ENCODE assay signal across 9 mouse cellular contexts in the genomic region with DNA sequence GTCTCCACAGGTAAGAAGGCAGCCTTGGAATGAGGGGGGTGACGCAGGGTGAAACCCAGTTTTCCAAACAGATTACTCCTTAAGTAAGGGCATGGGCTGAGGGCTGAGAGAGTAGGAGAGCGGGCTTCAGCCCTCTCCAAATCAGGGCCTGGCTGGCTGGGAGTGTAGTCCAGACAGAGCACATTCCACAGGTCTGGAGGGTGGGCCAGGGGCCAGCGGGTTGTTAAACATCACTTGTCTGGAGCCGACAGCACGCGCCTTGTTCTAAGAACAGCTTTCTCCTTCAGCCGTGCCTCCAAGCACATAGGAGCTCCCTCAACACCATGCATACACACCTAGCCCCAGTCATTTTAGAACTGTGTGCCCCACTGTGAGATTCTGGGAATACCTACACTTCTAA. TPM values are rescaled to one million over a fixed set of nuclear protein-coding genes. Genes with fewer than 3 reads are reported as not detected.
DNase-seq lines count a peak whose midpoint lies in the region; ATAC-seq and TF ChIP-seq lines count a peak whose summit lies in the region.
"Had no signal": no experiment of that assay in that cellular context is flagged by ENCODE, and none has a peak within 500 bp of the region (broad histone marks: within the 10 kb centered on the region; RNA-seq: fewer than 3 reads in every experiment).

No protein-coding gene starts in this region.

- 14% methylated on average over 7 of the region's 7 CpGs for WGBS in intestine, embryonic 14.5 days
- 37% methylated on average over 7 of the region's 7 CpGs for WGBS in intestine, postnatal 0 days

- no peaks in the 10 kb centered on the region for H3K27me3 ChIP-seq in intestine, embryonic 14.5 days (replicated peaks; ENCODE audit: control insufficient read depth, insufficient read depth, low read length)
- H3K27me3 ChIP-seq in intestine, postnatal 0 days (replicated peaks; ENCODE audit: control insufficient read depth, insufficient read depth, low read length), result no peaks in the 10 kb centered on the region
- H3K27me3 ChIP-seq: neural tube, embryonic 12.5 days had no signal

- no peak for TF ChIP-seq CTCF in intestine, postnatal 0 days (IDR thresholded peaks at IDR 0.05; ENCODE audit: low read depth)

- H3K36me3 ChIP-seq in intestine, embryonic 14.5 days (ENCODE audit: control insufficient read depth, insufficient read depth, low read length), result 0 out of 2 replicates have a peak, but pooled peaks cover 4% of the 10 kb centered on the region
- 0 out of 2 replicates have a peak, but pooled peaks cover 3% of the 10 kb centered on the region for H3K36me3 ChIP-seq in intestine, postnatal 0 days (ENCODE audit: control insufficient read depth, insufficient read depth)
- H3K36me3 ChIP-seq: neural tube, embryonic 12.5 days had no signal

- H3K9ac ChIP-seq in intestine, embryonic 14.5 days (ENCODE audit: low read length), result no peak overlapping the region
- H3K9ac ChIP-seq in intestine, postnatal 0 days (ENCODE audit: low read depth, low read length), result no peak overlapping the region
- H3K9ac ChIP-seq: neural tube, embryonic 12.5 days had no signal

- H3K4me2 ChIP-seq in intestine, embryonic 14.5 days (ENCODE audit: low read length), result no peak overlapping the region
- H3K4me2 ChIP-seq in intestine, postnatal 0 days (replicated peaks; ENCODE audit: low read depth), result no peak overlapping the region
- H3K4me2 ChIP-seq: neural tube, embryonic 12.5 days had no signal

- peak; percentile 71 for ATAC-seq in intestine, embryonic 14.5 days (replicated peaks; ENCODE audit: low FRiP score, low TSS enrichment, low read depth)
- no peak for ATAC-seq in intestine, postnatal 0 days
- no peak for ATAC-seq in activated CD4-positive, CD25-positive, alpha-beta regulatory T cell, adult 4 months

- H3K9me3 ChIP-seq in intestine, embryonic 14.5 days (ENCODE audit: control insufficient read depth, low read length), result no peaks in the 10 kb centered on the region
- H3K9me3 ChIP-seq in intestine, postnatal 0 days (ENCODE audit: control insufficient read depth), result no peaks in the 10 kb centered on the region
- H3K9me3 ChIP-seq: neural tube, embryonic 12.5 days had no signal

- H3K4me1 ChIP-seq in intestine, embryonic 14.5 days (replicated peaks; ENCODE audit: control insufficient read depth, insufficient read depth, low read length), result peaks cover 41% of the 10 kb centered on the region
- peaks cover 7% of the 10 kb centered on the region for H3K4me1 ChIP-seq in intestine, postnatal 0 days (replicated peaks; ENCODE audit: control insufficient read depth, insufficient read depth, low read length)
- H3K4me1 ChIP-seq: neural tube, embryonic 12.5 days had no signal

- no peak overlapping the region for H3K4me3 ChIP-seq in intestine, embryonic 14.5 days (ENCODE audit: low read depth, low read length)
- no peak overlapping the region for H3K4me3 ChIP-seq in intestine, postnatal 0 days (ENCODE audit: low read depth, low read length)
- H3K4me3 ChIP-seq: neural tube, embryonic 12.5 days had no signal

- DNase-seq in intestine, embryonic 14.5 days (ENCODE audit: low spot score), result no peak
- peak; percentile 47 to 66 for DNase-seq in heart, adult 9 months (ENCODE audit: low spot score in 2 of 2)
- DNase-seq in kidney, postnatal 14 days, result peak; percentile 88
- DNase-seq in skeletal muscle tissue, adult 2 months (ENCODE audit: low read depth, low spot score), result peak; percentile 32
- DNase-seq in adrenal gland, postnatal 36 days, result no peak
- no peak for DNase-seq in cerebellum, postnatal 36 days

- peak overlapping the region; percentile 64 for H3K27ac ChIP-seq in intestine, embryonic 14.5 days (ENCODE audit: low read depth)
- no peak overlapping the region for H3K27ac ChIP-seq in intestine, postnatal 0 days (ENCODE audit: low read depth, low read length)
- H3K27ac ChIP-seq: neural tube, embryonic 12.5 days had no signal

RNA-seq across cellular contexts. Expression of a gene that starts 26.9 kb away (rescaled TPM):
- polyA plus RNA-seq in intestine, embryonic 14.5 days (2014; fragmentation: Nextera tagmentation; extraction: Ambion mirVana), result 22.9 and 23.9 TPM in 2 replicates
- polyA plus RNA-seq in intestine, postnatal 0 days (2015; fragmentation: Nextera tagmentation; extraction: Ambion mirVana), result 9.9 and 10.0 TPM in 2 replicates
- 1 to 10 TPM; 3.0 to 3.6 TPM for polyA plus RNA-seq in activated CD4-positive, CD25-positive, alpha-beta regulatory T cell, adult 4 months (2017; shearing (Covaris generic))
- 100 to 1,000 TPM in 1 of 2 experiments, 10 to 100 TPM in 1; 89.5 to 100 TPM for total RNA-seq in adrenal gland, postnatal 36 days (2021)

Comparison
In these comparisons a context has a peak if more than half of its experiments do, and no peak if none do; other contexts are left out.
1. DNase-seq: peak in heart, adult 9 months (2 of 2), kidney, postnatal 14 days (single experiment) and skeletal muscle tissue, adult 2 months (single experiment); none in intestine, embryonic 14.5 days (single experiment), adrenal gland, postnatal 36 days (0 of 2) and cerebellum, postnatal 36 days (0 of 2).